Mouse (Mus musculus) erythroblast, adult 5-6 weeks (primary cell): ENCODE results near the gene Banf2. TPM values are rescaled to one million over a fixed set of nuclear protein-coding genes. Genes with fewer than 3 reads are reported as not detected.

Experiments
- ATAC-seq: replicated peaks from 2 replicates; pipeline ENCODE4 v1.8.0; 2016; ENCODE audit warnings: moderate number of reproducible peaks, mild to moderate bottlenecking, moderate TSS enrichment, inconsistent platforms; ENCODE audit not compliant: poor library complexity, low FRiP score, severe bottlenecking
- total RNA-seq, 2 experiments: library from RNA; stranded (forward) in 1 of 2; stranded (reverse) in 1 of 2; fragments of 150-400 nt in 1 of 2; fragments of 200-764, 138-1000 nt in 1 of 2; gene quantifications; 2 replicates each; pipeline versions ENCODE4 v1.2.3 to v1.2.4; 2015 to 2017; ENCODE audit warnings: low replicate concordance in 2 of 2

Gene Banf2
- not detected in 2 replicates for total RNA-seq (2015; ENCODE audit: low replicate concordance)
- not detected in 2 replicates for total RNA-seq (2017; ENCODE audit: low replicate concordance)

GRCm38 (mm10) chr2:144032664-144033063, at the start of gene Banf2:
Gene Banf2 (plus strand): TSS chr2:144033059.
- no peak for ATAC-seq

GRCm38 (mm10) chr2:143983482-143983881, 49.4 kb upstream of the Banf2 start:
- no peak for ATAC-seq

GRCm38 (mm10) chr2:143987485-143987884, 45.4 kb upstream of the Banf2 start:
- no peak for ATAC-seq

GRCm38 (mm10) chr2:143988016-143988415, 44.8 kb upstream of the Banf2 start:
- no peak for ATAC-seq

- no peak for ATAC-seq
These were observed 41.9 kb upstream of the Banf2 start for GRCm38 (mm10) chr2:143990997-143991396.

- ATAC-seq = no peak
These were observed 40.7 kb upstream of the Banf2 start for GRCm38 (mm10) chr2:143991964-143992672.

GRCm38 (mm10) chr2:143992977-143993376, 39.9 kb upstream of the Banf2 start:
- no peak for ATAC-seq

GRCm38 (mm10) chr2:144002229-144002984, 30.5 kb upstream of the Banf2 start:
- no peak for ATAC-seq

GRCm38 (mm10) chr2:144003544-144003943, 29.3 kb upstream of the Banf2 start:
- no peak for ATAC-seq

- ATAC-seq = no peak
These were observed 27.5 kb upstream of the Banf2 start for GRCm38 (mm10) chr2:144005166-144005955.

- no peak for ATAC-seq
These were observed 26.2 kb upstream of the Banf2 start for GRCm38 (mm10) chr2:144006686-144007085.

- ATAC-seq = no peak
These were observed 25.6 kb upstream of the Banf2 start for GRCm38 (mm10) chr2:144007211-144007610.

GRCm38 (mm10) chr2:144009081-144009480, 23.8 kb upstream of the Banf2 start:
- ATAC-seq = no peak

GRCm38 (mm10) chr2:144009551-144010281, 23.1 kb upstream of the Banf2 start:
- ATAC-seq = no peak

- peak; percentile 69 for ATAC-seq
These were observed 22.4 kb upstream of the Banf2 start for GRCm38 (mm10) chr2:144010282-144011044.

- peak; percentile 96 for ATAC-seq
These were observed 21.7 kb upstream of the Banf2 start, which contains the start of gene Rrbp1 for GRCm38 (mm10) chr2:144011080-144011551. Gene Rrbp1 (minus strand): TSS chr2:144011263.

- ATAC-seq = no peak
These were observed 18.8 kb upstream of the Banf2 start for GRCm38 (mm10) chr2:144014051-144014450.

- no peak for ATAC-seq
These were observed 18.4 kb upstream of the Banf2 start for GRCm38 (mm10) chr2:144014481-144014880.

GRCm38 (mm10) chr2:144015861-144016260, 17.0 kb upstream of the Banf2 start:
- no peak for ATAC-seq
